Mouse (Mus musculus) spleen, adult 2 months (tissue): ENCODE data around the gene B3gnt9.

ENCODE experiments used
- CTCF ChIP-seq: fragments of 200-500 bp; IDR thresholded peaks from 2 replicates; pipeline ENCODE4 v1.5.1; 2011; ENCODE audit warnings: mild to moderate bottlenecking, inconsistent platforms; ENCODE audit not compliant: insufficient read depth, insufficient read length, insufficient replicate concordance; ENCODE audit errors: extremely low read depth
- POLR2A ChIP-seq: fragments of 200-500 bp; IDR thresholded peaks from 2 replicates; pipeline ENCODE4 v1.6.1; 2011; ENCODE audit warnings: low read depth, low read length, inconsistent platforms

DNA sequence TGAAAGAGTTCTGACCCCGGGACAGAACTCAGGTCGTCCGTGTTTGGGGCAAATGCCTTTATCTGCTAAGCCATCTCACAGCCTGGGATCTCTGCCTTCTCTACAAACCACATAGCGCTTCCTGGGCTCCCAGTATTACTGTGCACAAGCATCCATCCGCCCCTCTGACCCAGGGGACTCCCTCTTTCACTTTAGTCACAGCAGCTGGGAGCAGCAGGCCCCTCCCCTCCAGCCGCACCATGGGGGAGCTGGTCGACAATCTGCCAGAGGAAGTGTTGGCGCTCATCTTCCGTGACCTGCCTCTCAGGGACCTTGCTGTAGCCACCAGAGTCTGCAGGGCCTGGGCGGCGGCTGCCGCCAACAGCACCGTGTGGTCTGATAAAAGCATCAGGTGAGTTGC lies 11.8 kb upstream of the B3gnt9 start:
- TF ChIP-seq POLR2A (no peak), CTCF (no peak)
